Mouse (Mus musculus): ENCODE measurements around the gene Cep131. TPM values are rescaled to one million over a fixed set of nuclear protein-coding genes. Genes with fewer than 3 reads are reported as not detected.

The Cep131 gene
- polyA plus RNA-seq, 1 experiment from 2014 or later = 43.6 TPM

DNA sequence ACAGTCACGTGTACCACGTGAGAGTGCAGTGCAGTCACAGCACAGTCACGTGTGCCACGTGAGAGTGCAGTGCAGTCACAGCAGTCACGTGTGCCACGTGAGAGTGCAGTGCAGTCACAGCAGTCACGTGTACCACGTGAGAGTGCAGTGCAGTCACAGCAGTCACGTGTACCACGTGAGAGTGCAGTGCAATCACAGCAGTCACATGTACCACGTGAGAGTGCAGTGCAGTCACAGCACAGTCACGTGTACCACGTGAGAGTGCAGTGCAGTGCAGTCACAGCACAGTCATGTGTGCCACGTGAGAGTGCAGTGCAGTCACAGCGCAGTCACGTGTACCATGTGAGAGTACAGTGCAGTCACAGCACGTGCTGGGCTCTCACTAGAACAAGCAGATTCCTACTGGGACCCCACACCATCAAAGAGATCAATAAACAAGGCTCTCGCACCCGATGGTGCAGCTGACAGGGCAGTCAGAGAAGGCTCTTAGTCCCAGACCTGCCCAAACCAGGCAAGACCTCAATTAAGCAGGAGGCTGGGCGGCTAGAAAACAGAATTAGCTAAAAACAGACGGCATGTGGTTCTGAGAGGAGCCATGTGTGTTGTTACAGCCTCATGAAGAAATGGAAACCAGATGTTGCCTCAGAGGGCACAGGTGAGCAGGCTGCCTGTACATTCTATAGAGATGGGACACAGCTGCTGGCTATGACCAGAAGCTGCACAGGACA, 28.0 kb upstream of the Cep131 start:
- no peaks in the 10 kb centered on the region for H3K27me3 ChIP-seq (replicated peaks)
- H3K27ac ChIP-seq = no peak overlapping the region
- H3K36me3 ChIP-seq = peaks cover 63% of the 10 kb centered on the region
- ATAC-seq (ENCODE audit: low FRiP score, low read depth) = no peak
- H3K4me3 ChIP-seq = no peak overlapping the region
- H3K4me1 ChIP-seq = no peaks in the 10 kb centered on the region
- WGBS = 91% methylated on average over 21 of the region's 21 CpGs
- H3K4me2 ChIP-seq (replicated peaks) = no peak overlapping the region
- no peaks in the 10 kb centered on the region for H3K9me3 ChIP-seq
- H3K9ac ChIP-seq = no peak overlapping the region

DNA sequence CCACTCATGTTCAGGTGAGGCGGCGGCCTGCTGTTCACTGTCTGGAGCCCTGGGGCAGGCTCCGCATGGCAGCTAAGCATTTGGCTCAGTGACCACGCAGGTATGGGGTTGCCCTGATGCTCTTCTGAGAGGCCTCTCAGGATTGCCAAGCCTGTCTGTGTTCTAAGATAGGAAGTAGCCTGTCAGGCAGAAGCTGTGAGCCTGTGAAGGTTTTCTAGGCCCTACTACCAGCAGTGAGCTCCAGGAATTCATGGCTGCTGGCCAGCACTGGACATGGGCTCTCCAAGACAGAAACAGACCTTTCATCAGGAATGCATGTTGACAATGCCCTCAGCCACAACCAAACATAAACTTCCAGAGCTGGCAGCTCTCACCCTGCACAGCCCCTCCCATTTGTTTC, 25.5 kb upstream of the Cep131 start:
- no peaks in the 10 kb centered on the region for H3K4me1 ChIP-seq
- peaks cover 71% of the 10 kb centered on the region for H3K36me3 ChIP-seq
- 95% methylated on average over 4 of the region's 4 CpGs for WGBS
- H3K9ac ChIP-seq = no peak overlapping the region
- H3K27ac ChIP-seq = no peak overlapping the region
- H3K9me3 ChIP-seq = no peaks in the 10 kb centered on the region
- no peak for ATAC-seq (ENCODE audit: low FRiP score, low read depth)
- H3K27me3 ChIP-seq (replicated peaks) = no peaks in the 10 kb centered on the region
- no peak overlapping the region for H3K4me2 ChIP-seq (replicated peaks)
- H3K4me3 ChIP-seq = no peak overlapping the region

DNA sequence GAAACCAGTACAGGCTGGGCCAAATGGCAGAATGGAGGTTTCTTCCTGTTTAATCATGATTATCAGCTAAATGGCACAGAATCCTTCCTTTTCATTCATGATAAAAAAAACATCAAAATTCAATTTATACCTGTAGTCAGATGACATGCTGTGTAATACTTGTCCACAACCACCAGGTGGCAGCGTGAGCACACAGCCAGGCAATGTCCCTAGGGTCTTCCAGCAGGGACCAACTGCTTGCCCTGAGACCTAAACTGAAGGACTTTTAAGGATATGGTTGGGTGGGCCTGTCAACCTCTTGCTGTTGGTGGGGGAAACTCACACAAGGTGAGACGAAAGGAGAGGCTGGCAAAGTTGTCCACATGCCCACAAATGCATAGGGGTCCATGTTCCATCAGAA, 24.4 kb upstream of the Cep131 start:
- Histone ChIP-seq H3K4me1 (no peaks in the 10 kb centered on the region), H3K9ac (no peak overlapping the region), H3K27me3 (replicated peaks) (no peaks in the 10 kb centered on the region), H3K36me3 (peaks cover 73% of the 10 kb centered on the region), H3K4me3 (no peak overlapping the region), H3K4me2 (replicated peaks) (no peak overlapping the region), H3K9me3 (no peaks in the 10 kb centered on the region), H3K27ac (no peak overlapping the region)
- 5% methylated on average over 2 of the region's 2 CpGs for WGBS
- ATAC-seq (ENCODE audit: low FRiP score, low read depth) = no peak

DNA sequence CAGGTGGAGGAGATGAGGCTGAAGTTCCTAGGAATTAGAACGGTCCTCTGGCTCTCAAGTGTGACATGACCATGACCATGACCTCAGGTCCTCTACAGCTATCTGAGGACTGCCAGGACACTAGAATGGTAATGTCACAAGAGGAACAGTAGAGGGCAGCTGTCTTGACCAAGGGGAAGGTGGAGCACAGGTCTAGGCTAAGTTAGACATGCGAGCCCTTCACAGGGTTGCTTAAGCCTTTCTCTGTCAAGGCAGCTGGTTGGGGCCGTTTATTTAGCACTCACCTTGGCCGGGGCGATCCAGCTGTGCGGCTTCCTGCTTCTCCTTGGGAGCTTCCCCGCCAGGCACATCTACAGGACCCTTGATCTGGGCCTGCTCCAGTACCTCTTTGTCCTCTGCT, 23.9 kb upstream of the Cep131 start:
- Histone ChIP-seq H3K4me2 (replicated peaks) (no peak overlapping the region), H3K4me3 (no peak overlapping the region), H3K9ac (no peak overlapping the region), H3K27ac (no peak overlapping the region), H3K4me1 (no peaks in the 10 kb centered on the region), H3K9me3 (no peaks in the 10 kb centered on the region), H3K36me3 (peaks cover 73% of the 10 kb centered on the region), H3K27me3 (replicated peaks) (no peaks in the 10 kb centered on the region)
- ATAC-seq (ENCODE audit: low FRiP score, low read depth) = no peak
- WGBS = 72% methylated on average over 7 of the region's 7 CpGs

DNA sequence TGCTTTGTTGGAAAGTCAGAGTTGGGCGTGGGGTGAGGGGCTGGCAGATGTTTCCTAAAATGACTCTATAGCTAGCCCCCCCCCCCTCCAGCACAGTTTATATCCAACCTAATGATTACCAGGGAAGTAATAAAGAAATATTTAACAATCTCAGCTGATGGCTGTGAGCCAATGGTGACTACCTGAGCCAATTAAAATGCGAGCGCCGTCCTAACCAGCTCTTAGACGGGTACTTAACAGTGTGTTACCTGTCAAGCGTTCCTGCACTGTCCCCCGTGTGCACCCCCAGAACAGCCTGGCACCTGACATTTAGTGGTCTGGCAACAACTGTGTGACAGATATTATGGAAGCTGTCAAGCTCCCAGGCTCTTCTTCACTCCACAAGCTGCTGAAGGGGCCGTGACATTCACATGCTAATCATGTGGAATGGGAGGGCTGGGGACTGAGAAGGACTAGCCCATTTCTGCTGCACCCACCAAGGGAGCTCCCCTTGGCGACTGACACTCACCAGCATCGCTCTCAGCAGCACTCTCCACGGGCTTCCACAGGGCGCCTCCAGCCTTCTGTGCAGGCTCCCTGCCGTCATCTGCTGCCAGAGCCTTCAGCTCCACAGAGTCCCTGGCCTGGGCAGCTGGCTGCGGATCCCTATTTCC, 23.1 kb upstream of the Cep131 start:
- ATAC-seq (ENCODE audit: low FRiP score, low read depth) = no peak

DNA sequence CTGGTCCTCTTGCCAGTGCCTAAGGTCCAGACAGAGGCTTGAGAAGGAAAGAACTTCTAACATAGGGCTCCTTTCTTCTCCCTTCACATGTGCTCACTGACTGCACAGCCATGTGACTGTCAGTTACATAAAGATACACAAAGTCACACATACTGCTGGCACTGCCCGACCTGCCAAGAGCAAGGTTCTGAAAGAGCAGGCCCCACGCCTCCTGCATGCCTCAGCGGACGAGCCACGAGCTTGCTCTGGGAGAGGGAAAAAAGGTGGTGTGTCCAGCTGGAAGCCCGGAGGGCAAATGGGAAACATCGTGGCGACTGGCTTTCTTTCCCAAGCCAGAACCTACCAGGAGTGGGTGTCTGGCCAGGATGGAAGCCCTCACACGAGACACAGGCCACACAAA, 21.2 kb upstream of the Cep131 start:
- no peak overlapping the region for H3K4me3 ChIP-seq
- H3K9ac ChIP-seq = no peak overlapping the region
- no peak overlapping the region for H3K27ac ChIP-seq
- no peaks in the 10 kb centered on the region for H3K9me3 ChIP-seq
- H3K4me1 ChIP-seq = no peaks in the 10 kb centered on the region
- no peaks in the 10 kb centered on the region for H3K27me3 ChIP-seq (replicated peaks)
- ATAC-seq (ENCODE audit: low FRiP score, low read depth) = no peak
- 88% methylated on average over 9 of the region's 9 CpGs for WGBS
- H3K36me3 ChIP-seq = peaks cover 74% of the 10 kb centered on the region
- H3K4me2 ChIP-seq (replicated peaks) = no peak overlapping the region

More for the DNA sequence above, 23.1 kb upstream of the Cep131 start:
- H3K36me3 ChIP-seq = peaks cover 73% of the 10 kb centered on the region
- H3K4me1 ChIP-seq = no peaks in the 10 kb centered on the region
- H3K27me3 ChIP-seq (replicated peaks) = no peaks in the 10 kb centered on the region
- H3K27ac ChIP-seq = no peak overlapping the region
- H3K9ac ChIP-seq = no peak overlapping the region
- H3K4me3 ChIP-seq = no peak overlapping the region
- 75% methylated on average over 14 of the region's 14 CpGs for WGBS
- no peak overlapping the region for H3K4me2 ChIP-seq (replicated peaks)
- no peaks in the 10 kb centered on the region for H3K9me3 ChIP-seq

DNA sequence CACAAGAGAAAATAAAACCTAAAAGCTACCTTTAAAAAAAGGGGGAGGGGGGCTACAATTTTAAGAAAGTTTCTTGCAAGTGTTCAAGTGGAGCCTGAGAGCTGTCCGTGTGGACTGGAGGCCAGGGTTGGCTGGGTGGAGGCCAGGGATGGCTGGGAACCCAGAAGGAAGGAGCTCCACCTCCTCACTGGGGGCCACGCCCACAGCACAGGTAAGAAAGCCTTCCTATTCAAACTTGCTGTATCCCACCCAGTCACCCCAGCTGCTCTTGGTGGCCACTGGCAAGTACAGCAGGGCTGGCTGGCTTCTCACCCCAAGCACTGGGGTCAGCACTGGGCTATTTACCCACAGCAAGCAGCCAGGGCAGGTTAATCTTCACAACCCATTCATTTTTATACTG, 20.4 kb upstream of the Cep131 start:
- Histone ChIP-seq H3K4me2 (replicated peaks) (no peak overlapping the region), H3K36me3 (peaks cover 68% of the 10 kb centered on the region), H3K9ac (peak overlapping the region; percentile 13; the same call in 1 of the 2 replicates), H3K4me3 (no peak overlapping the region; the same call in 1 of the 2 replicates), H3K27me3 (replicated peaks) (no peaks in the 10 kb centered on the region), H3K4me1 (no peaks in the 10 kb centered on the region), H3K27ac (no peak overlapping the region), H3K9me3 (no peaks in the 10 kb centered on the region)
- WGBS = 82% methylated on average over 2 of the region's 2 CpGs
- ATAC-seq (ENCODE audit: low FRiP score, low read depth) = no peak

DNA sequence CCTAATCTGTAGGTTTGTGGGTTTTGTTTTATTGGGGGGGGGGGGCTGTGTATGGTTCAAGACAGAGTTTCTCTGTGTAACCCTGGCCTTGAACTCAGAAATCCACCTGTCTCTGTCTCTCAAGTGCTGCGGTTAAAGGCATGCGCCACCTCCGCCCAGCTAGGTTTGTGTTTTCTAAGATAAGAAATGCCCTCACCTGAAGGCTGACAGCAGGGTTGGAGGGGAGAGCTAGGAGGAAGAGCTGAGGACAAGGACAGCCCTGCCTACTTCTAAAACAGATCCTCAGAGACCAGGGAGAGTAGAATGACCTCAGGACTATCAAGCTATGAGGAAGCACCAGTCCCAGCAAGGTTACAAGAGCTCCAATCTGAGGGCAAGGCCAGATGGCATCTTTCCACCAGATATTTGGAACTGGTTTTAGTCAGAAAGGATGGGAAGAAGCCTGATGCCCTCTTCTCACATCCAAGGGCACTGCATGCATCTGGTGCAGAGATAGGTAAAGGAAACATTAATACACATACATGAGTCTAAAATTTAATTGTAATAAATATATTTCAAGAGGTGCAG, 16.9 kb upstream of the Cep131 start:
- H3K27me3 ChIP-seq (replicated peaks) = no peaks in the 10 kb centered on the region
- peaks cover 47% of the 10 kb centered on the region for H3K36me3 ChIP-seq
- WGBS = 90% methylated on average over 3 of the region's 3 CpGs
- no peak overlapping the region for H3K4me2 ChIP-seq (replicated peaks)
- H3K9me3 ChIP-seq = no peaks in the 10 kb centered on the region
- ATAC-seq (ENCODE audit: low FRiP score, low read depth) = no peak
- peaks cover 10% of the 10 kb centered on the region for H3K4me1 ChIP-seq
- H3K27ac ChIP-seq = no peak overlapping the region
- no peak overlapping the region for H3K4me3 ChIP-seq
- no peak overlapping the region for H3K9ac ChIP-seq

DNA sequence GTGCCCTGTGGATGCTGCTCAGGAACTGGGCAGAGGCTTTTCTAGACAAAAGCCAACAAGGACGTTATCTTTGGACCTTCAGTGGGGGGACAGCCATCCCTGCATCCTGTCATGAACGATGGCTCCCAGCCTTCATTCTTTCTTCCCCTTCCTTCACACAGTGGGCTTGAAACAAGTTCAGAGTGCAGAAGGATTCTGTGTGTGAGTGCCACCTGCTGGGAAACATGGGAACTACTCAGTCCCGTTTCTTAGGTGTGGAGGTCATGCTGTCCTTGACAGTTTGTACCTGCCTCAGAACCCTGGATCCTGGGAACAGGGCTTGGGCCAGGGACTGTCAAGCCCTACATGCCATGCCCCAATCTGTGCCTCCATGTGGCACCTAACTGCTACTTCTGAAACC, 14.4 kb upstream of the Cep131 start:
- Histone ChIP-seq H3K9me3 (no peaks in the 10 kb centered on the region), H3K27ac (no peak overlapping the region), H3K4me2 (replicated peaks) (no peak overlapping the region), H3K4me3 (no peak overlapping the region), H3K36me3 (peaks cover 30% of the 10 kb centered on the region), H3K27me3 (replicated peaks) (no peaks in the 10 kb centered on the region), H3K4me1 (peaks cover 21% of the 10 kb centered on the region), H3K9ac (no peak overlapping the region)
- 5% methylated on average over 3 of the region's 3 CpGs for WGBS
- ATAC-seq (ENCODE audit: low FRiP score, low read depth) = no peak

DNA sequence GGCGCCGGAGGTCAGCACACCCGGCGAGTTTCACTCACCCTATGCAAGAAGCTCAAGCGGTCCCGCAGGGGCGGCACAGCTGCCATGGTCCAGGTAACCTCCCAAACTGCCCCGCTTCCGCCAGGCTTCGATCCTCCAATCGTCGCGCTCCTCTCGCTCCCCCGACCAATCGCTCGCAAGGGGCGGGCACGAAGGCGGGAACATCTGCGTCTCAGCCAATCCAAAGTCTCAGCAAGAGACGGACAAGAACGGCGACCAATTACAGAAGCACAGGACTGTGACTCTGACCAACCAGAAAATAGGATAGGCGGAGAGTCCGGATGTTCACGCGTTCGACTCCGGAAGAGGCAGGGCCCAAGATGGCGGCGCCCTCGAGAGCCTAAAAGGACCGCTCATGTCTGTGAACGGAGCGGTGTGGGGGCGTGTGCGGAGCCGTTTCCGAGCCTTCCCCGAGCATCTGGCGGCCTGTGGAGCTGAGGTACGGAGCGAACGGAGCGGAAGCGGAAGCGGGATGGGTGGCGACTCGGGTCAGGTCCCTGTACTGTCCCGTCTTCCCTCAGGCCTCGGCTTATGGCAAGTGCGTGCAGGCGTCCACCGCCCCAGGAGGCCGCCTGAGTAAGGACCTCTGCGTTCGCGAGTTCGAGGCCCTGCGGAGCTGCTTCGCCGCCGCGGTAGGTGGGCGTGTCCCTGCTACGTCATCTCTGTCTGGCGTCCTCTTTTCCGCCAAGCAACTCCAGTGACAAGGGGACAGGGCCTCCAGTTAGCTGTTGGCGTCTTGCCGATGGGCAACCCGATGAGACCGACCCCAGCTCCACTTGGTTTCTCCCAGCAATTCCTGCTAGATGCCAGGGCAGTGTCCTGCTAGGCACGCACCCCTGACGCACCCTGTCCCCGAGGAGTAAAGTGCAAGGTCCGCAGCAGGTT, 12.2 kb upstream of the Cep131 start, which contains the start of the genes Tepsin and Ndufaf8:
Tepsin (minus strand) TSS at position 144 of the 924 bp plus-strand sequence.
Ndufaf8 (plus strand) TSS at position 341 of the 924 bp plus-strand sequence.
- H3K4me1 ChIP-seq = peaks cover 21% of the 10 kb centered on the region
- peaks cover 27% of the 10 kb centered on the region for H3K36me3 ChIP-seq
- peak within 1 kb of the TSS; percentile 80 for H3K4me3 ChIP-seq
- under 1% methylated on average over 77 of the region's 77 CpGs for WGBS
- peak within 1 kb of the TSS; percentile 86 for H3K4me2 ChIP-seq (replicated peaks)
- no peaks in the 10 kb centered on the region for H3K27me3 ChIP-seq (replicated peaks)
- H3K27ac ChIP-seq = peak within 1 kb of the TSS; percentile 88
- ATAC-seq (ENCODE audit: low FRiP score, low read depth) = peak; percentile 96
- H3K9me3 ChIP-seq = no peaks in the 10 kb centered on the region
- H3K9ac ChIP-seq = peak within 1 kb of the TSS; percentile 83

DNA sequence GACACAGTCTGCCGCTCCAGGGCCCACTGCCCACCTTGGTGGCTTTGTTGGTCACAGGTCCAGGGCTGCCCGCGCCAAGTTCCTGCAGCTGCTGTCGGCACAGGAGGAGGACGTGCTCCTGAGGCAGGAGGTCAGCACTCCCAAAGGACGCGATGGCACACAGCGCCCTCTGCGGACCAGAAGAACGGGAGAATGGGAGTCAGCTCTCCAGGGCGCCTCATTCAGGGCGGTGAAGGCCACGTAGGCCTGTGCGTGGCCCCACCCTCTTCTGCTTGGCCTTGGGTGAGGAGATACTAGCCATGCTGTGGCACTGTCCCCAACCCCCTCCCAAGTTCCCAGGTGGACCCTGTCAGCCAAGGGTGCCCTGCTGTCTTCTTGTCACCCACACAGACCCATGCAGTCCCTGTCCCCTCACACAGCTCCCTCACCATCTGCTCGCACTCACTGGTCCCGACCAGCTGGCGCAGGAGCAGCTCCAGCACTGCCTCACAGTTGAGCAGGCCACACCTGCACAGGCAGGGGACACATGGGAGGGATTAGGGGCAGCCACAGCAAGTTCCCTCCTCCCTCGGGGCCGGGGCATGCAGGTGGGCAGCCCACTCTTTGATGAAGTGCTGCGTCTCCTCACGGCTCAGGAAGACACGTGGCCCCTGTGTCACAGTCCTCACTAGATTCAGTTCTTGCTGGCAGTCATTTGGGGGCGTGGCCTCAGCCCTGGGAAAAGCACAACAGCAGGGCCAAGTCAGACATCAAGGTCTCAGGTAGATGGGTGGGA, 6.4 kb upstream of the Cep131 start:
- Histone ChIP-seq H3K4me1 (peaks cover 8% of the 10 kb centered on the region), H3K4me3 (no peak overlapping the region), H3K36me3 (peaks cover 62% of the 10 kb centered on the region), H3K9me3 (no peaks in the 10 kb centered on the region), H3K4me2 (replicated peaks) (no peak overlapping the region), H3K27me3 (replicated peaks) (no peaks in the 10 kb centered on the region), H3K9ac (0 out of 2 replicates have a peak overlapping the region, but pooled peaks have one; percentile 6), H3K27ac (no peak overlapping the region)
- ATAC-seq (ENCODE audit: low FRiP score, low read depth) = no peak
- WGBS = 82% methylated on average over 23 of the region's 23 CpGs

Measured in neural tube, embryonic 12.5 days (tissue).